10 mouse cellular contexts compared by ENCODE assay signal in genomic region chr15:103147422-103147690, GRCm38 (mm10). TPM values are rescaled to one million over a fixed set of nuclear protein-coding genes. Genes with fewer than 3 reads are reported as not detected.
A peak's percentile ranks its signal among the peaks of the same experiment; 100 is the strongest.
DNase-seq lines count a peak whose midpoint lies in the region; ATAC-seq lines count a peak whose summit lies in the region.
"Had no signal": no experiment of that assay in that cellular context is flagged by ENCODE, and none has a peak within 500 bp of the region (broad histone marks: within the 10 kb centered on the region; RNA-seq: fewer than 3 reads in every experiment).

No protein-coding gene starts in this region.

- DNase-seq in heart, adult 18-20 months = no peak
- DNase-seq in forebrain, embryonic 10.5 days (ENCODE audit: extremely low spot score, low spot score) = no peak
- DNase-seq in layer of hippocampus, postnatal 25 days (ENCODE audit: extremely low spot score in 1 of 2, low spot score in 1 of 2) = no peak
- no peak for DNase-seq in right cerebral cortex, postnatal 4 days

- 0 out of 2 replicates have a peak, but pooled peaks cover 2% of the 10 kb centered on the region for H3K4me1 ChIP-seq in heart, embryonic 16.5 days (ENCODE audit: control insufficient read depth, insufficient read depth, low read length)
- H3K4me1 ChIP-seq in forebrain, embryonic 10.5 days = peaks cover 20% of the 10 kb centered on the region
- peaks cover 6% of the 10 kb centered on the region; the same call in 1 of the 2 replicates for H3K4me1 ChIP-seq in intestine, embryonic 15.5 days (replicated peaks)
- peaks cover 29% of the 10 kb centered on the region for H3K4me1 ChIP-seq in neural tube, embryonic 12.5 days

- H3K4me2 ChIP-seq in heart, embryonic 16.5 days (ENCODE audit: low read depth, low read length) = peak overlapping the region; percentile 93
- peak overlapping the region; percentile 88 for H3K4me2 ChIP-seq in intestine, embryonic 15.5 days (replicated peaks)
- peak overlapping the region; percentile 81 for H3K4me2 ChIP-seq in neural tube, embryonic 12.5 days (replicated peaks)

- H3K27ac ChIP-seq in heart, embryonic 16.5 days (ENCODE audit: low read length) = no peak overlapping the region
- H3K27ac ChIP-seq in forebrain, embryonic 10.5 days = no peak overlapping the region
- no peak overlapping the region for H3K27ac ChIP-seq in intestine, embryonic 15.5 days
- H3K27ac ChIP-seq in neural tube, embryonic 12.5 days = peak overlapping the region; percentile 75; the same call in 1 of the 2 replicates
- H3K27ac ChIP-seq: liver, embryonic 14.5 days had no signal

- 0 out of 2 replicates have a peak overlapping the region, but pooled peaks have one; percentile 59 for H3K4me3 ChIP-seq in heart, embryonic 16.5 days (ENCODE audit: low read length)
- H3K4me3 ChIP-seq in forebrain, embryonic 10.5 days = peak overlapping the region; percentile 56
- H3K4me3 ChIP-seq in intestine, embryonic 15.5 days (replicated peaks) = peak overlapping the region; percentile 44; the same call in 1 of the 2 replicates
- no peak overlapping the region for H3K4me3 ChIP-seq in neural tube, embryonic 12.5 days

- H3K9ac ChIP-seq in heart, embryonic 16.5 days (ENCODE audit: low read length) = no peak overlapping the region
- H3K9ac ChIP-seq in intestine, embryonic 15.5 days = no peak overlapping the region
- peak overlapping the region; percentile 68; the same call in 1 of the 2 replicates for H3K9ac ChIP-seq in neural tube, embryonic 12.5 days
- H3K9ac ChIP-seq: liver, embryonic 14.5 days had no signal

- ATAC-seq in heart, embryonic 16.5 days (replicated peaks; ENCODE audit: extremely low read depth, insufficient read depth, low FRiP score) = no peak
- ATAC-seq in intestine, embryonic 15.5 days = no peak
- peak; percentile 6; the same call in 1 of the 2 replicates for ATAC-seq in neural tube, embryonic 12.5 days (ENCODE audit: low FRiP score, low read depth)
- ATAC-seq in granulocyte monocyte progenitor cell, adult 5-6 weeks (replicated peaks; ENCODE audit: poor library complexity, severe bottlenecking) = no peak
- ATAC-seq: CD4-positive, CD25-positive, alpha-beta regulatory T cell, adult 4 months had no signal

- H3K27me3 ChIP-seq in heart, embryonic 16.5 days (ENCODE audit: control insufficient read depth, insufficient read depth, low read length) = peaks cover 54% of the 10 kb centered on the region
- peaks cover 94% of the 10 kb centered on the region for H3K27me3 ChIP-seq in forebrain, embryonic 10.5 days (ENCODE audit: poor library complexity, severe bottlenecking)
- H3K27me3 ChIP-seq in intestine, embryonic 15.5 days (replicated peaks) = peaks cover 49% of the 10 kb centered on the region
- 0 out of 2 replicates have a peak, but pooled peaks cover 3% of the 10 kb centered on the region for H3K27me3 ChIP-seq in neural tube, embryonic 12.5 days (replicated peaks)

- 27% methylated on average over 3 of the region's 3 CpGs for WGBS in heart, embryonic 16.5 days
- 13% methylated on average over 3 of the region's 3 CpGs for WGBS in forebrain, embryonic 10.5 days
- WGBS in intestine, embryonic 15.5 days = 36% methylated on average over 3 of the region's 3 CpGs
- WGBS in neural tube, embryonic 12.5 days = 11% methylated on average over 3 of the region's 3 CpGs

- no peaks in the 10 kb centered on the region for H3K9me3 ChIP-seq in heart, embryonic 16.5 days (replicated peaks; ENCODE audit: control insufficient read depth, low read length)
- no peaks in the 10 kb centered on the region for H3K9me3 ChIP-seq in forebrain, embryonic 10.5 days
- H3K9me3 ChIP-seq in intestine, embryonic 15.5 days = no peaks in the 10 kb centered on the region
- H3K9me3 ChIP-seq in neural tube, embryonic 12.5 days = no peaks in the 10 kb centered on the region

- H3K36me3 ChIP-seq in heart, embryonic 16.5 days (ENCODE audit: control insufficient read depth, insufficient read depth) = no peaks in the 10 kb centered on the region
- H3K36me3 ChIP-seq in forebrain, embryonic 10.5 days (replicated peaks) = no peaks in the 10 kb centered on the region
- H3K36me3 ChIP-seq in intestine, embryonic 15.5 days = no peaks in the 10 kb centered on the region
- no peaks in the 10 kb centered on the region for H3K36me3 ChIP-seq in neural tube, embryonic 12.5 days

RNA-seq across cellular contexts. Expression of gene Smug1, which starts 19.5 kb away (rescaled TPM):
- polyA plus RNA-seq in heart, embryonic 16.5 days (2015; fragmentation: Nextera tagmentation; extraction: Ambion mirVana) = 14.9 and 17.1 TPM in 2 replicates
- total RNA-seq in heart, adult 18-20 months (2021) = 10 to 100 TPM; 10.9 to 12.9 TPM
- 21.7 and 21.8 TPM in 2 replicates for polyA plus RNA-seq in forebrain, embryonic 10.5 days (2016; fragmentation: Nextera tagmentation; extraction: Ambion mirVana)
- polyA plus RNA-seq in intestine, embryonic 15.5 days (2015; fragmentation: Nextera tagmentation; extraction: Ambion mirVana) = 17.8 and 18.2 TPM in 2 replicates
- 66.6 and 68.0 TPM in 2 replicates for polyA plus RNA-seq in neural tube, embryonic 12.5 days (2016; fragmentation: Nextera tagmentation; extraction: Ambion mirVana)
- 10 to 100 TPM; 17.4 to 20.2 TPM for total RNA-seq in layer of hippocampus, postnatal 25 days (2021)
- total RNA-seq in granulocyte monocyte progenitor cell, adult 5-6 weeks (2014; fragmentation: Nextera tagmentation) = 3.3 and 4.7 TPM in 2 replicates
- 1.8 and 4.0 TPM in 2 replicates for total RNA-seq in granulocyte monocyte progenitor cell, adult 5-6 weeks (2017)
